Mouse (Mus musculus): ENCODE data around the gene Itgal. TPM values are rescaled to one million over a fixed set of nuclear protein-coding genes. Genes with fewer than 3 reads are reported as not detected.

Gene Itgal
- total and polyA plus RNA-seq, 3 experiments: 0.92 to 9.7 TPM; not detected in 1

DNA sequence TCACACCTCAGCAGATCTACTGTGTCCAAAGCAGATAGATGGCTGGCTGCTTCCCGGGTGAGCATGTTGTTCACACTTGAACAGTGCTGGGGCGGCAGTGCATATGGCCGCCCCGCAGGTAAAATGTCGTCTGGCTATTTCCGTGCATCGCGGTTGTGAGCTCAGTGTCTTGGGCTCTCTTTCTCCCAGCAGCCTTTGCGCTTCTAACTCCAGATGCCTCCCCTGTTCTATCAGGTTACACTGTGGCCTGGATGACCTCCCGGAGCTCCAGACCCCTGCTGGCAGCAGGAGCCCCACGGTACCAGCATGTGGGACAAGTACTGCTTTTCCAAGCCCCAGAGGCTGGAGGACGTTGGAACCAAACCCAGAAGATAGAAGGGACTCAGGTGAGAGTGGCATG lies 13.9 kb downstream of the Itgal start:
- H3K4me3 ChIP-seq (ENCODE audit: control insufficient read depth in 1 of 2, insufficient read depth in 1 of 2, low read depth in 2 of 2, low read length in 2 of 2): no peak overlapping the region
- no peaks in the 10 kb centered on the region for H3K27me3 ChIP-seq (ENCODE audit: control insufficient read depth in 1 of 2, insufficient read depth in 2 of 2, low read length in 2 of 2)
- no peaks in the 10 kb centered on the region for H3K9me3 ChIP-seq (replicated peaks; ENCODE audit: insufficient read depth, low read length)
- no peaks in the 10 kb centered on the region for H3K4me1 ChIP-seq (ENCODE audit: control insufficient read depth in 1 of 2, insufficient read depth in 2 of 2, low read length in 2 of 2)
- H3K27ac ChIP-seq (ENCODE audit: control insufficient read depth, low read depth, low read length): no peak overlapping the region
- no peak for TF ChIP-seq ZKSCAN1 (IDR thresholded peaks at IDR 0.05; ENCODE audit: low read depth, low read length)
- no peak for TF ChIP-seq POLR2AphosphoS2 (IDR thresholded peaks at IDR 0.05; ENCODE audit: low read length)
- no peak for TF ChIP-seq POLR2A (IDR thresholded peaks at IDR 0.05; ENCODE audit: control insufficient read depth in 1 of 2, insufficient read depth in 1 of 2, low read depth in 1 of 2, low read length in 2 of 2, poor library complexity in 1 of 2)
- no peak for TF ChIP-seq ZC3H11A (IDR thresholded peaks at IDR 0.05; ENCODE audit: low read depth, low read length)
- TF ChIP-seq MEF2A (IDR thresholded peaks at IDR 0.05; ENCODE audit: extremely low read depth, insufficient replicate concordance, low read depth, low read length, poor library complexity, severe bottlenecking): no peak
- no peak for TF ChIP-seq HCFC1 (IDR thresholded peaks at IDR 0.05; ENCODE audit: low read depth, low read length)
- no peak for TF ChIP-seq POLR2AphosphoS5 (IDR thresholded peaks at IDR 0.05; ENCODE audit: borderline replicate concordance, low read depth, low read length)
- TF ChIP-seq E2F4 (IDR thresholded peaks at IDR 0.05; ENCODE audit: borderline replicate concordance, low read depth, low read length): no peak
- H3K79me2 ChIP-seq (ENCODE audit: control insufficient read depth, insufficient read depth, low read length, poor library complexity): no peaks in the 10 kb centered on the region
- H3K36me3 ChIP-seq (ENCODE audit: control insufficient read depth in 1 of 2, insufficient read depth in 2 of 2, low read length in 2 of 2): no peaks in the 10 kb centered on the region
- H3K9ac ChIP-seq (ENCODE audit: control insufficient read depth, low read depth, low read length, poor library complexity, severe bottlenecking): no peak overlapping the region
- DNase-seq (ENCODE audit: low read depth, low spot score): no peak

DNA sequence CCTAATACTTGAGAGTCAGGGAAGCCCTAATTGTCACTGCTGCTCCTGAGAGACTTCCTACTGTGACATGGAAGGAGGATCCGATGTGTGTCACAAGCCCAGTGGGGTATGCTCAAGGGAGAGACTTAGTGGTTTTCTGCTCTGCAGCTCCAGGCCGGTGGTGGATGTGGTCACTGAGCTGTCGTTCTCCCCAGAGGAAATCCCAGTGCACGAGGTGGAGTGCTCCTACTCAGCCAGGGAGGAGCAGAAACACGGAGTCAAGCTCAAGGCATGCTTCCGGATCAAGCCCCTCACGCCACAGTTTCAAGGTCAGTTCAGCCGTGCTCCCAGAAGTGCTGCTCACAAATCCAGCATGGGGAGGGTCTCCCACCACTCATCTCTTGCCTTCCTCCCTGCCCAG lies 17.9 kb downstream of the Itgal start:
- no peaks in the 10 kb centered on the region for H3K36me3 ChIP-seq (ENCODE audit: control insufficient read depth in 1 of 2, insufficient read depth in 2 of 2, low read length in 2 of 2)
- no peaks in the 10 kb centered on the region for H3K4me1 ChIP-seq (ENCODE audit: control insufficient read depth in 1 of 2, insufficient read depth in 2 of 2, low read length in 2 of 2)
- H3K9me3 ChIP-seq (replicated peaks; ENCODE audit: insufficient read depth, low read length): no peaks in the 10 kb centered on the region
- TF ChIP-seq CHD2 (IDR thresholded peaks at IDR 0.05; ENCODE audit: low read length) (no peak), RAD21 (IDR thresholded peaks at IDR 0.05; ENCODE audit: low read depth, low read length) (no peak), SMC3 (IDR thresholded peaks at IDR 0.05; ENCODE audit: low read depth, low read length) (no peak), NELFE (IDR thresholded peaks at IDR 0.05; ENCODE audit: low read depth, low read length) (no peak), GATA1 (IDR thresholded peaks at IDR 0.05; ENCODE audit: low read depth, low read length) (no peak), MAFK (IDR thresholded peaks at IDR 0.05; ENCODE audit: borderline replicate concordance, low read depth, low read length) (no peak), TCF12 (IDR thresholded peaks at IDR 0.05; ENCODE audit: low read depth, low read length) (no peak), POLR2AphosphoS2 (IDR thresholded peaks at IDR 0.05; ENCODE audit: low read length) (no peak), CTCF (IDR thresholded peaks at IDR 0.05 in 2 of 3, conservative IDR thresholded peaks at IDR 0.05 in 1 of 3; ENCODE audit: control insufficient read depth in 1 of 3, insufficient read depth in 1 of 3, low read depth in 2 of 3, low read length in 3 of 3, poor library complexity in 1 of 3, severe bottlenecking in 1 of 3) (no peak), TBP (IDR thresholded peaks at IDR 0.05; ENCODE audit: low read depth, low read length) (no peak), RCOR1 (IDR thresholded peaks at IDR 0.05; ENCODE audit: low read depth, low read length) (no peak), CHD1 (IDR thresholded peaks at IDR 0.05; ENCODE audit: low read depth, low read length) (no peak), ZC3H11A (IDR thresholded peaks at IDR 0.05; ENCODE audit: low read depth, low read length) (no peak), MEF2A (IDR thresholded peaks at IDR 0.05; ENCODE audit: extremely low read depth, insufficient replicate concordance, low read depth, low read length, poor library complexity, severe bottlenecking) (no peak), BHLHE40 (IDR thresholded peaks at IDR 0.05; ENCODE audit: borderline replicate concordance, low read depth, low read length) (no peak), HCFC1 (IDR thresholded peaks at IDR 0.05; ENCODE audit: low read depth, low read length) (no peak), ELF1 (IDR thresholded peaks at IDR 0.05; ENCODE audit: low read depth, low read length) (no peak)
- no peak for DNase-seq (ENCODE audit: low read depth, low spot score)
- no peak overlapping the region for H3K27ac ChIP-seq (ENCODE audit: control insufficient read depth, low read depth, low read length)
- no peak overlapping the region for H3K9ac ChIP-seq (ENCODE audit: control insufficient read depth, low read depth, low read length, poor library complexity, severe bottlenecking)
- H3K27me3 ChIP-seq (ENCODE audit: control insufficient read depth in 1 of 2, insufficient read depth in 2 of 2, low read length in 2 of 2): no peaks in the 10 kb centered on the region
- no peak overlapping the region for H3K4me3 ChIP-seq (ENCODE audit: control insufficient read depth in 1 of 2, insufficient read depth in 1 of 2, low read depth in 2 of 2, low read length in 2 of 2)
- H3K79me2 ChIP-seq (ENCODE audit: control insufficient read depth, insufficient read depth, low read length, poor library complexity): no peaks in the 10 kb centered on the region

All from MEL (cell line).